Mouse (Mus musculus): ENCODE measurements around the gene Ttk. TPM values are rescaled to one million over a fixed set of nuclear protein-coding genes. Genes with fewer than 3 reads are reported as not detected.

Gene Ttk
- polyA plus RNA-seq, 1 experiment from 2014 or later = 50.4 TPM

- ATAC-seq (ENCODE audit: low FRiP score) (no peak), DNase-seq (ENCODE audit: low spot score, missing footprints) (peak; percentile 93)
- no peak overlapping the region for H3K9ac ChIP-seq (ENCODE audit: low read length)
- H3K27me3 ChIP-seq (ENCODE audit: control insufficient read depth, insufficient read depth, low read length) = no peaks in the 10 kb centered on the region; the same call in 1 of the 2 replicates
- no peak overlapping the region for H3K4me3 ChIP-seq (ENCODE audit: low read depth, low read length)
- H3K9me3 ChIP-seq (ENCODE audit: control insufficient read depth, low read length) = no peaks in the 10 kb centered on the region
- H3K4me1 ChIP-seq (ENCODE audit: control insufficient read depth, insufficient read depth, low read length) = peaks cover 11% of the 10 kb centered on the region
- 4% methylated on average over 2 of the region's 2 CpGs for WGBS
- H3K36me3 ChIP-seq (ENCODE audit: control insufficient read depth, insufficient read depth, low read length) = no peaks in the 10 kb centered on the region
- no peak overlapping the region for H3K4me2 ChIP-seq
- H3K27ac ChIP-seq (ENCODE audit: low read depth, low read length) = no peak overlapping the region
These were observed 26.9 kb upstream of the Ttk start for GRCm38 (mm10) chr9:83807562-83807961.

- H3K36me3 ChIP-seq (ENCODE audit: control insufficient read depth, insufficient read depth, low read length) = no peaks in the 10 kb centered on the region
- no peaks in the 10 kb centered on the region for H3K27me3 ChIP-seq (ENCODE audit: control insufficient read depth, insufficient read depth, low read length)
- no peak overlapping the region for H3K4me2 ChIP-seq
- no peak overlapping the region for H3K27ac ChIP-seq (ENCODE audit: low read depth, low read length)
- H3K4me3 ChIP-seq (ENCODE audit: low read depth, low read length) = no peak overlapping the region
- no peak for ATAC-seq (ENCODE audit: low FRiP score)
- no peaks in the 10 kb centered on the region for H3K9me3 ChIP-seq (ENCODE audit: control insufficient read depth, low read length)
- H3K4me1 ChIP-seq (ENCODE audit: control insufficient read depth, insufficient read depth, low read length) = no peaks in the 10 kb centered on the region
- no peak overlapping the region for H3K9ac ChIP-seq (ENCODE audit: low read length)
- 76% methylated on average over 7 of the region's 7 CpGs for WGBS
- peak; percentile 44 for DNase-seq (ENCODE audit: low spot score, missing footprints)
These were observed 15.3 kb upstream of the Ttk start for GRCm38 (mm10) chr9:83819188-83819587.

GRCm38 (mm10) chr9:83820976-83821375, 13.5 kb upstream of the Ttk start:
- no peaks in the 10 kb centered on the region for H3K9me3 ChIP-seq (ENCODE audit: control insufficient read depth, low read length)
- H3K9ac ChIP-seq (ENCODE audit: low read length) = no peak overlapping the region
- DNase-seq (ENCODE audit: low spot score, missing footprints) (no peak), ATAC-seq (ENCODE audit: low FRiP score) (no peak)
- WGBS = 87% methylated on average over 2 of the region's 2 CpGs
- no peaks in the 10 kb centered on the region for H3K27me3 ChIP-seq (ENCODE audit: control insufficient read depth, insufficient read depth, low read length)
- no peak overlapping the region for H3K4me3 ChIP-seq (ENCODE audit: low read depth, low read length)
- H3K36me3 ChIP-seq (ENCODE audit: control insufficient read depth, insufficient read depth, low read length) = no peaks in the 10 kb centered on the region
- H3K4me1 ChIP-seq (ENCODE audit: control insufficient read depth, insufficient read depth, low read length) = no peaks in the 10 kb centered on the region
- H3K4me2 ChIP-seq = no peak overlapping the region
- H3K27ac ChIP-seq (ENCODE audit: low read depth, low read length) = no peak overlapping the region

GRCm38 (mm10) chr9:83822925-83823324, 11.6 kb upstream of the Ttk start:
- Histone ChIP-seq H3K36me3 (ENCODE audit: control insufficient read depth, insufficient read depth, low read length) (no peaks in the 10 kb centered on the region), H3K27me3 (ENCODE audit: control insufficient read depth, insufficient read depth, low read length) (no peaks in the 10 kb centered on the region), H3K9me3 (ENCODE audit: control insufficient read depth, low read length) (no peaks in the 10 kb centered on the region), H3K27ac (ENCODE audit: low read depth, low read length) (no peak overlapping the region), H3K4me1 (ENCODE audit: control insufficient read depth, insufficient read depth, low read length) (no peaks in the 10 kb centered on the region), H3K4me3 (ENCODE audit: low read depth, low read length) (no peak overlapping the region), H3K4me2 (no peak overlapping the region), H3K9ac (ENCODE audit: low read length) (no peak overlapping the region)
- DNase-seq (ENCODE audit: low spot score, missing footprints) = no peak
- WGBS = 87% methylated on average over 5 of the region's 5 CpGs
- ATAC-seq (ENCODE audit: low FRiP score) = no peak

DNA sequence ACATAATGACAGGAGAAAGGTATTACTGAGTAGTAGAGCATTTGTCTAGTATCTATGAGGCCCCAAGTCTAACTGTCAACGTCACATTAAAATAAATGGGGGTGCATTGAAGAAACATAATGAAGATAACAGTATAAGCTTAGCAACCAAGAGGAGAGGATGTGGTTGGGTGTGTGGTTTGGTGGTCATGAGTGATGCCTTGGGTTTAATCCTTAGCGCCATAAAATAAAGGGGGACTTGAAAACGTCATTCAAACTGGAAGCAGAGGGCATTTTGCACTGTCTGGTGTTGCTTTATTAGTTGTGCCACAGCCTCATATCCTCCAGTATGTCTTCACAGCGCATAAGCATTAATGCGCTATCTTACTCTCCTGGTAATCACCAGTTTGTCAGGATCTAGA, 4.6 kb upstream of the Ttk start:
- WGBS = 81% methylated on average over 5 of the region's 5 CpGs
- no peaks in the 10 kb centered on the region for H3K36me3 ChIP-seq (ENCODE audit: control insufficient read depth, insufficient read depth, low read length)
- H3K4me3 ChIP-seq (ENCODE audit: low read depth, low read length) = no peak overlapping the region
- no peak overlapping the region for H3K27ac ChIP-seq (ENCODE audit: low read depth, low read length)
- no peak overlapping the region for H3K4me2 ChIP-seq
- ATAC-seq (ENCODE audit: low FRiP score) (no peak), DNase-seq (ENCODE audit: low spot score, missing footprints) (no peak)
- no peaks in the 10 kb centered on the region for H3K27me3 ChIP-seq (ENCODE audit: control insufficient read depth, insufficient read depth, low read length)
- H3K9me3 ChIP-seq (ENCODE audit: control insufficient read depth, low read length) = no peaks in the 10 kb centered on the region
- H3K9ac ChIP-seq (ENCODE audit: low read length) = no peak overlapping the region
- H3K4me1 ChIP-seq (ENCODE audit: control insufficient read depth, insufficient read depth, low read length) = no peaks in the 10 kb centered on the region

DNA sequence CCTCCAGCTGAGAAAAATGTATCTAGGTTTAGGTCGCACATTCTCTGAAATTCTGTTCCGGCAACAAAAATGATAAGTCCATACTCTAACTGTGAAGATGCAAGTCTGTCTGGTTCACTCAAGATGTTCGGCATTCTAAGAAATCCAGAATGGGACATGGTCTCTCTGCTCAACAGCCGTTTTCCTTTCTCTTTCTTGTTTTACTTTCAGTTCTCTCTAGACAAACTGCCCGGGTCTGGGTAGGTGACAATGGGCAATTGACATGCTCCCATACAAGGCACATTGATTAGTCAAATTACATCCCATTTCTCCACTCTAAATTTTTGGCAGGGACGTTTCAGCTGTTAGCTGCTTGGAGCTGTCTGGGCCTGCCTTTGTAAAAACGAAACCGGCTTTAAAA, 3.3 kb upstream of the Ttk start:
- peaks cover 7% of the 10 kb centered on the region for H3K4me1 ChIP-seq (ENCODE audit: control insufficient read depth, insufficient read depth, low read length)
- DNase-seq (ENCODE audit: low spot score, missing footprints) (no peak), ATAC-seq (ENCODE audit: low FRiP score) (no peak)
- H3K4me3 ChIP-seq (ENCODE audit: low read depth, low read length) = no peak overlapping the region
- no peak overlapping the region for H3K27ac ChIP-seq (ENCODE audit: low read depth, low read length)
- H3K36me3 ChIP-seq (ENCODE audit: control insufficient read depth, insufficient read depth, low read length) = no peaks in the 10 kb centered on the region
- 87% methylated on average over 8 of the region's 8 CpGs for WGBS
- no peak overlapping the region for H3K9ac ChIP-seq (ENCODE audit: low read length)
- H3K4me2 ChIP-seq = no peak overlapping the region
- H3K9me3 ChIP-seq (ENCODE audit: control insufficient read depth, low read length) = no peaks in the 10 kb centered on the region
- no peaks in the 10 kb centered on the region for H3K27me3 ChIP-seq (ENCODE audit: control insufficient read depth, insufficient read depth, low read length)

GRCm38 (mm10) chr9:83834748-83835313, 342 bp downstream of the Ttk start:
- DNase-seq (ENCODE audit: low spot score, missing footprints) = peak; percentile 93
- peak overlapping the region; percentile 90 for H3K4me3 ChIP-seq (ENCODE audit: low read depth, low read length)
- no peaks in the 10 kb centered on the region for H3K27me3 ChIP-seq (ENCODE audit: control insufficient read depth, insufficient read depth, low read length)
- peak overlapping the region; percentile 66 for H3K4me2 ChIP-seq
- 1% methylated on average over 27 of the region's 27 CpGs for WGBS
- no peaks in the 10 kb centered on the region for H3K9me3 ChIP-seq (ENCODE audit: control insufficient read depth, low read length)
- H3K9ac ChIP-seq (ENCODE audit: low read length) = peak overlapping the region; percentile 71
- H3K4me1 ChIP-seq (ENCODE audit: control insufficient read depth, insufficient read depth, low read length) = peaks cover 7% of the 10 kb centered on the region
- H3K27ac ChIP-seq (ENCODE audit: low read depth, low read length) = no peak overlapping the region
- peaks cover 2% of the 10 kb centered on the region; the same call in 1 of the 2 replicates for H3K36me3 ChIP-seq (ENCODE audit: control insufficient read depth, insufficient read depth, low read length)
- no peak; the same call in 1 of the 2 replicates for ATAC-seq (ENCODE audit: low FRiP score)

DNA sequence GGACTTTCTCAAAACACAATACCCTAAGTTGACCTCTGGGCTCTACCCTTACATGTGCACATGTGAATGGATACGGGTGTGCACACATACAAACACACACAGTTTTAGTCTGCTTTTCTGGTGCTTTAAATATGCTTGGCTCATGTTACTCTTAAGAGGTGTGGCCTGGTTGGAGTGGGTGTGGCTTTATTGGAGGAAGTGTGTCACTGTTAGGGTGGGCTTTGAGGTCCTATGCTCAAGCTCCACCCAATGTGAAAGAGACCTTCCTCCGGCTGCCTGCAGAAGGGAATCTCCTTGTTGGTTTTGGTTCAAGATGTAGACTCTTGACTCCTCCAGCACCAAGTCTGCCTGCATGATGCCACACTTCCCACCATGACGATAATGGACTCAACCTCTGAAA, 18.0 kb downstream of the Ttk start:
- 89% methylated on average over 3 of the region's 3 CpGs for WGBS
- ATAC-seq (ENCODE audit: low FRiP score) (no peak), DNase-seq (ENCODE audit: low spot score, missing footprints) (peak; percentile 17)
- Histone ChIP-seq H3K27me3 (ENCODE audit: control insufficient read depth, insufficient read depth, low read length) (no peaks in the 10 kb centered on the region), H3K9me3 (ENCODE audit: control insufficient read depth, low read length) (no peaks in the 10 kb centered on the region), H3K36me3 (ENCODE audit: control insufficient read depth, insufficient read depth, low read length) (peaks cover 7% of the 10 kb centered on the region; the same call in 1 of the 2 replicates), H3K4me1 (ENCODE audit: control insufficient read depth, insufficient read depth, low read length) (no peaks in the 10 kb centered on the region), H3K4me3 (ENCODE audit: low read depth, low read length) (no peak overlapping the region), H3K4me2 (no peak overlapping the region), H3K27ac (ENCODE audit: low read depth, low read length) (no peak overlapping the region), H3K9ac (ENCODE audit: low read length) (no peak overlapping the region)

- Histone ChIP-seq H3K4me1 (ENCODE audit: control insufficient read depth, insufficient read depth, low read length) (no peaks in the 10 kb centered on the region), H3K9me3 (ENCODE audit: control insufficient read depth, low read length) (no peaks in the 10 kb centered on the region), H3K36me3 (ENCODE audit: control insufficient read depth, insufficient read depth, low read length) (peaks cover 6% of the 10 kb centered on the region; the same call in 1 of the 2 replicates), H3K27me3 (ENCODE audit: control insufficient read depth, insufficient read depth, low read length) (no peaks in the 10 kb centered on the region), H3K4me3 (ENCODE audit: low read depth, low read length) (no peak overlapping the region), H3K9ac (ENCODE audit: low read length) (no peak overlapping the region), H3K4me2 (no peak overlapping the region), H3K27ac (ENCODE audit: low read depth, low read length) (no peak overlapping the region)
- ATAC-seq (ENCODE audit: low FRiP score) (no peak), DNase-seq (ENCODE audit: low spot score, missing footprints) (no peak)
- 90% methylated on average over 4 of the region's 4 CpGs for WGBS
These were observed 30.7 kb downstream of the Ttk start for GRCm38 (mm10) chr9:83865165-83865564.
